Mouse (Mus musculus) G1E (cell line): ENCODE data around the gene Gm13275.
"Not testable (repeated sequence)": the region's sequence is repeated elsewhere in the genome, so short reads cannot be mapped to it uniquely, and the experiment has no call there.

Source experiments
- CTCF ChIP-seq: IDR thresholded peaks from 2 replicates; pipeline ENCODE4 v1.5.1; 2012; ENCODE audit warnings: low read depth, low read length, inconsistent platforms, mixed read lengths
- GATA1 ChIP-seq: IDR thresholded peaks from 2 replicates; pipeline ENCODE4 v1.6.1; 2012; ENCODE audit warnings: borderline replicate concordance, low read length, inconsistent platforms, mixed read lengths
- TAL1 ChIP-seq: conservative IDR thresholded peaks from 2 replicates; pipeline ENCODE4 v1.6.1; 2012; ENCODE audit warnings: low read depth, low read length, inconsistent platforms, mixed read lengths

GRCm38 (mm10) chr4:88773534-88773933 lies 20.8 kb upstream of the Gm13275 start, which contains the start of gene Gm13290:
- TF ChIP-seq CTCF, GATA1, TAL1: not testable (repeated sequence)
